8 mouse cellular contexts compared by ENCODE assay signal in genomic region chr5:140647821-140648518, GRCm38 (mm10). TPM values are rescaled to one million over a fixed set of nuclear protein-coding genes. Genes with fewer than 3 reads are reported as not detected.
DNase-seq lines count a peak whose midpoint lies in the region; ATAC-seq and TF ChIP-seq lines count a peak whose summit lies in the region.

No protein-coding gene starts in this region.

- peak overlapping the region; percentile 89 for H3K4me3 ChIP-seq in E14TG2a.4 (replicated peaks; ENCODE audit: low read length)
- H3K4me3 ChIP-seq in kidney, embryonic 14.5 days (ENCODE audit: low read length) = peak overlapping the region; percentile 97
- H3K4me3 ChIP-seq in liver, embryonic 12.5 days = peak overlapping the region; percentile 94

- DNase-seq in 3T3-L1 (ENCODE audit: low read depth, low spot score) = peak; percentile 68
- peak; percentile 77 for DNase-seq in cerebellum, adult 9-11 months
- DNase-seq in retina, embryonic 14.5 days (ENCODE audit: low spot score) = peak; percentile 40
- no peak for DNase-seq in urinary bladder, adult 18-20 months (ENCODE audit: low spot score in 2 of 2)

- H3K4me2 ChIP-seq in kidney, embryonic 14.5 days (replicated peaks; ENCODE audit: low read depth, low read length) = peak overlapping the region; percentile 95
- H3K4me2 ChIP-seq in liver, embryonic 12.5 days = peak overlapping the region; percentile 99

- WGBS in kidney, embryonic 14.5 days = under 1% methylated on average over 13 of the region's 13 CpGs
- 25% methylated on average over 13 of the region's 13 CpGs for WGBS in liver, embryonic 12.5 days (ENCODE audit: insufficient replicate concordance)

- peak overlapping the region; percentile 88 for H3K27ac ChIP-seq in kidney, embryonic 14.5 days (ENCODE audit: low read depth, low read length)
- peak overlapping the region; percentile 93 for H3K27ac ChIP-seq in liver, embryonic 12.5 days

- H3K27me3 ChIP-seq in E14TG2a.4 (ENCODE audit: insufficient read depth, low read length) = peaks cover 31% of the 10 kb centered on the region
- no peaks in the 10 kb centered on the region for H3K27me3 ChIP-seq in kidney, embryonic 14.5 days (ENCODE audit: control insufficient read depth, insufficient read depth, low read length)
- H3K27me3 ChIP-seq in liver, embryonic 12.5 days (replicated peaks) = no peaks in the 10 kb centered on the region; the same call in 1 of the 2 replicates

- peak overlapping the region; percentile 99 for H3K9ac ChIP-seq in kidney, embryonic 14.5 days (ENCODE audit: low read depth, low read length)
- H3K9ac ChIP-seq in liver, embryonic 12.5 days = peak overlapping the region; percentile 97

- no peak for TF ChIP-seq CTCF in E14TG2a.4 (conservative IDR thresholded peaks at IDR 0.05; ENCODE audit: low read length)

- peak; percentile 12 for ATAC-seq in granulocyte monocyte progenitor cell, adult 5-6 weeks (replicated peaks; ENCODE audit: poor library complexity, severe bottlenecking)
- peak; percentile 10 for ATAC-seq in kidney, embryonic 14.5 days (ENCODE audit: low FRiP score, low TSS enrichment)
- ATAC-seq in liver, embryonic 12.5 days = no peak

- peaks cover 15% of the 10 kb centered on the region for H3K9me3 ChIP-seq in E14TG2a.4 (ENCODE audit: low read length)
- H3K9me3 ChIP-seq in kidney, embryonic 14.5 days (ENCODE audit: control insufficient read depth, low read length) = no peaks in the 10 kb centered on the region
- H3K9me3 ChIP-seq in liver, embryonic 12.5 days (replicated peaks) = no peaks in the 10 kb centered on the region

- H3K36me3 ChIP-seq in E14TG2a.4 (ENCODE audit: insufficient read depth, low read length) = no peaks in the 10 kb centered on the region
- peaks cover 17% of the 10 kb centered on the region; the same call in 1 of the 2 replicates for H3K36me3 ChIP-seq in kidney, embryonic 14.5 days (ENCODE audit: control insufficient read depth, insufficient read depth, low read length)
- peaks cover 10% of the 10 kb centered on the region for H3K36me3 ChIP-seq in liver, embryonic 12.5 days

- peaks cover 37% of the 10 kb centered on the region for H3K4me1 ChIP-seq in E14TG2a.4 (replicated peaks; ENCODE audit: low read depth, low read length)
- H3K4me1 ChIP-seq in kidney, embryonic 14.5 days (ENCODE audit: control insufficient read depth, insufficient read depth, low read length) = peaks cover 40% of the 10 kb centered on the region
- peaks cover 86% of the 10 kb centered on the region for H3K4me1 ChIP-seq in liver, embryonic 12.5 days

RNA-seq across cellular contexts. Expression of gene Ttyh3, which starts 0.9 kb away (rescaled TPM):
- 42.0 and 47.9 TPM in 2 replicates for total RNA-seq in granulocyte monocyte progenitor cell, adult 5-6 weeks (2014; fragmentation: Nextera tagmentation)
- 8.7 and 9.2 TPM in 2 replicates for total RNA-seq in granulocyte monocyte progenitor cell, adult 5-6 weeks (2017)
- polyA plus RNA-seq in kidney, embryonic 14.5 days (2014; fragmentation: Nextera tagmentation; extraction: Ambion mirVana) = 40.0 and 48.5 TPM in 2 replicates
- polyA plus RNA-seq in liver, embryonic 12.5 days (2016; fragmentation: Nextera tagmentation; extraction: Ambion mirVana) = 13.0 and 15.6 TPM in 2 replicates

RNA-seq across cellular contexts. Expression of gene Lfng, which starts 40.9 kb away (rescaled TPM):
- 8.2 and 9.9 TPM in 2 replicates for total RNA-seq in granulocyte monocyte progenitor cell, adult 5-6 weeks (2014; fragmentation: Nextera tagmentation)
- total RNA-seq in granulocyte monocyte progenitor cell, adult 5-6 weeks (2017) = 1.9 and 14.6 TPM in 2 replicates
- 32.2 and 39.0 TPM in 2 replicates for polyA plus RNA-seq in kidney, embryonic 14.5 days (2014; fragmentation: Nextera tagmentation; extraction: Ambion mirVana)
- 7.4 and 8.3 TPM in 2 replicates for polyA plus RNA-seq in liver, embryonic 12.5 days (2016; fragmentation: Nextera tagmentation; extraction: Ambion mirVana)

RNA-seq across cellular contexts. Expression of gene Iqce, which starts 54.2 kb away (rescaled TPM):
- 13.4 and 26.7 TPM in 2 replicates for total RNA-seq in granulocyte monocyte progenitor cell, adult 5-6 weeks (2014; fragmentation: Nextera tagmentation)
- total RNA-seq in granulocyte monocyte progenitor cell, adult 5-6 weeks (2017) = 5.3 and 10.0 TPM in 2 replicates
- polyA plus RNA-seq in kidney, embryonic 14.5 days (2014; fragmentation: Nextera tagmentation; extraction: Ambion mirVana) = 19.4 and 26.8 TPM in 2 replicates
- 7.0 and 7.9 TPM in 2 replicates for polyA plus RNA-seq in liver, embryonic 12.5 days (2016; fragmentation: Nextera tagmentation; extraction: Ambion mirVana)

RNA-seq across cellular contexts. Expression of gene Brat1, which starts 56.8 kb away (rescaled TPM):
- 10.2 and 14.3 TPM in 2 replicates for total RNA-seq in granulocyte monocyte progenitor cell, adult 5-6 weeks (2014; fragmentation: Nextera tagmentation)
- 7.3 and 8.2 TPM in 2 replicates for total RNA-seq in granulocyte monocyte progenitor cell, adult 5-6 weeks (2017)
- 12.0 and 14.6 TPM in 2 replicates for polyA plus RNA-seq in kidney, embryonic 14.5 days (2014; fragmentation: Nextera tagmentation; extraction: Ambion mirVana)
- polyA plus RNA-seq in liver, embryonic 12.5 days (2016; fragmentation: Nextera tagmentation; extraction: Ambion mirVana) = 10.6 and 12.2 TPM in 2 replicates

Comparison
In these comparisons a context has a peak if more than half of its experiments do, and no peak if none do; other contexts are left out.
1. DNase-seq: peak in 3T3-L1 (single experiment), cerebellum, adult 9-11 months (single experiment) and retina, embryonic 14.5 days (single experiment); none in urinary bladder, adult 18-20 months (0 of 2).
2. Peak in every context shown above with its lines, with median percentiles within 50 percentile points of each other: H3K4me3 ChIP-seq.